Mouse (Mus musculus) v-Abl transformed pro-B cells (cell line): ENCODE data around the gene Hoxb2.

ENCODE experiments used
- in situ Hi-C, 2 experiments: fragments of 400-800 bp; cut with MboI; formaldehyde crosslinking; loops; one replicate each; pipeline ENCODE4 v1.15.1; 2025; ENCODE audit not compliant: unreplicated experiment in 2 of 2

Gene Hoxb2

GRCm38 (mm10) chr11:96349491-96350340 is 609 bp upstream of the Hoxb2 start:
- in situ Hi-C loops = no loop called here

GRCm38 (mm10) chr11:96350791-96351190 is 466 bp downstream of the Hoxb2 start:
- in situ Hi-C loops = no loop called here

- in situ Hi-C loops = no loop called here
Measured at GRCm38 (mm10) chr11:96351312-96351711, 987 bp downstream of the Hoxb2 start.

GRCm38 (mm10) chr11:96351831-96352230 is 1.5 kb downstream of the Hoxb2 start:
- in situ Hi-C loops = no loop called here

DNA sequence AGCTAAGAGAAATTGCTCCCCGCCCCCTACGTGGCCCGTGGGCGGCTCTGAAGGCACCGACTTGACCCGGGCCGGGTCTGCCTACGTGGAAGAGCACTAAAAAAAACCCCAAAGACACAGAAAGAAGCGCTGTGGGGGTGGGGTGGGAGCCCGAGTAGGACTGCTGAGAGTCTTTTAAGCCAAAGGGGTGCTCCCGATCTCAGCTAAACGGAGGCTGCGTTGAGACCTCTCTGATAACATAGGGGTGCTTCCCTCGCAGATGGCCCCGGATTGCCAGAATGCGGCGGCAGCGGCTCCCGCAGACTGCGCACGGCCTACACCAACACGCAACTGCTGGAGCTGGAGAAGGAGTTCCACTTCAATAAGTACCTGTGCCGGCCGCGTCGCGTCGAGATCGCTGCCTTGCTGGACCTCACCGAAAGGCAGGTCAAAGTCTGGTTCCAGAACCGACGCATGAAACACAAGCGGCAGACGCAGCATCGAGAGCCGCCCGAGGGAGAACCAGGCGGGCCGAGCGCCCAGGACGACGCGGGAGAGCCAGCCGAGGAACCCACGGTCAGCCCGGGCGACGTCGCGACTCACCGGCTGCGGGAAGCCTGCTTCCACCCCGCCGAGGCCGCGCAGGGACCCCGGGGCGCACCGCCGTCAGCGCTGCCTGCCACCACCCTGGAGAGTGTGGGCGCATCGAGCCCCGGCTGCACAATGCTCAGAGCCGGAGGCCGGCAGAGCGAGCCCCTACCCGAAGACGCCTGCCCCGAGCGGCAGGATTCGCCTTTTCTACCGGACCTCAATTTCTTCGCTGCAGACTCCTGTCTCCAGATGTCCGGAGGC is 2.6 kb downstream of the Hoxb2 start:
- in situ Hi-C loops = no loop called here

- in situ Hi-C loops = no loop called here
Measured at GRCm38 (mm10) chr11:96353522-96353841, 3.2 kb downstream of the Hoxb2 start.

DNA sequence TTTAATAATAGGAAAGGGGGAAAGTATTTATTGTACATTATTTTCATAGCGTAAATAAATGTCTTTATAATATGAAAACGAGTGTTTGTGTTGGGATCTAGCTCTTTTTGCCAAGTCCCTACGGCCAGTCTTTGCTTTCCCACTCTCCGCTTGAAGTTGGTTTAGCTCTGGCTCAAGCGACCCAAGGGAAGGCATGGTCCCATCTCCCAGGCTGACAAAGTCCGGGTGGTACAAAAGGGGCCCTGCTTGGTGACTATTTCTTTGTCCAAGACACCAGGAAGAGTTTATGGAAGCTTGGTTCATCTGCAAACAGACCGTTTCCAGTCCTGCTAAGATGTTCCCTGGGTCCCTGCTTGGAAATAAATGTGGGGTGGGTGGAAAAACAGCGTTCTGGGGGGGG is 3.6 kb downstream of the Hoxb2 start:
- in situ Hi-C loops = no loop called here

- in situ Hi-C loops = no loop called here
Measured at GRCm38 (mm10) chr11:96354376-96354775, 4.1 kb downstream of the Hoxb2 start.

DNA sequence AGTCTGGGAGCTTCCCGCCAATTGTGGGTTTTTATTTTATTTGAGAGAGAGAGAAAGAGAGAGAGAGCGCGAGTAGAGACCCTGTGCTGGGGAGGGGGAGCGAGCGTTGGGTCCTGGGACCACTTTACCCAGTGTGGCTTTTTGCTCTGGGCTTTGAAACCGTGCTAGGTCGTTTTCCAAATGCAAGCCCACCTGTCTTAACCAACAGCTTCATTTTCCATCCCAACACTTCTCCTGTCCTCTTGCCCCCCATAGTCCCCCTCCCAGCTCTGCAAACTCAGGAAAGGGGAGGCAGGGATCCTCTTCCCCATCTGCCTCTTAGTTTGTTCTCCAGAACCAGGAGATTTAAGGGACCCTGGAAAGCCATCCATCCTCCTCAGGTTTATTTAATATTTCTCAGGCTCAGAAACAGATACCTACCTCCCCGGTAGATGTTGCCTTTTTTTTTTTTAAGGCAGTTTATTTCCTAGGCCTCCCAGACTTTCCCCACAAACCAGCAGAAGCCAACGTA is 4.5 kb downstream of the Hoxb2 start:
- in situ Hi-C loops = no loop called here

DNA sequence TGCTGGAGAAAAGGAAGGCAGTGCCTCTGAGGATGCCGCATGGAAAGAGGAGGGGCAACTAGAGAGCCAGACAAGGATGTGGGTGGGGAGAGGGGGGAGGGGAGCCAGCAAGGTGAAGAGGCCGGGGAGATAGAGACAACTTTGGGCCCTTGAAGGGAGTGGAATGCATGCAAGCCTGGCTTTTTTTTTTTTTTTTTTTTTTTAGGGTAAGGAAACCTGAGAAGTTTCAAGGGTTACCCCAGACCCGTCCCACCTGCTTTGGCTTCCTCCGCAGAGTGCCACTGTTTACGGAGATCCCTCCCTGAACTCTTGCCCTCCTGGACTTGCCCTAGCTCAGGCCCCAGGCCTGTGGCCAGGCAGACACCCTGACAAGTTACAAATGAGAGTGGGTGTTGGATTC is 13.5 kb downstream of the Hoxb2 start:
- in situ Hi-C loops = no loop called here

GRCm38 (mm10) chr11:96365441-96366091 is 15.2 kb downstream of the Hoxb2 start, which contains the start of gene Hoxb1:
Gene Hoxb1, plus strand, starts transcription at chr11:96365752.
- in situ Hi-C loops = no loop called here

DNA sequence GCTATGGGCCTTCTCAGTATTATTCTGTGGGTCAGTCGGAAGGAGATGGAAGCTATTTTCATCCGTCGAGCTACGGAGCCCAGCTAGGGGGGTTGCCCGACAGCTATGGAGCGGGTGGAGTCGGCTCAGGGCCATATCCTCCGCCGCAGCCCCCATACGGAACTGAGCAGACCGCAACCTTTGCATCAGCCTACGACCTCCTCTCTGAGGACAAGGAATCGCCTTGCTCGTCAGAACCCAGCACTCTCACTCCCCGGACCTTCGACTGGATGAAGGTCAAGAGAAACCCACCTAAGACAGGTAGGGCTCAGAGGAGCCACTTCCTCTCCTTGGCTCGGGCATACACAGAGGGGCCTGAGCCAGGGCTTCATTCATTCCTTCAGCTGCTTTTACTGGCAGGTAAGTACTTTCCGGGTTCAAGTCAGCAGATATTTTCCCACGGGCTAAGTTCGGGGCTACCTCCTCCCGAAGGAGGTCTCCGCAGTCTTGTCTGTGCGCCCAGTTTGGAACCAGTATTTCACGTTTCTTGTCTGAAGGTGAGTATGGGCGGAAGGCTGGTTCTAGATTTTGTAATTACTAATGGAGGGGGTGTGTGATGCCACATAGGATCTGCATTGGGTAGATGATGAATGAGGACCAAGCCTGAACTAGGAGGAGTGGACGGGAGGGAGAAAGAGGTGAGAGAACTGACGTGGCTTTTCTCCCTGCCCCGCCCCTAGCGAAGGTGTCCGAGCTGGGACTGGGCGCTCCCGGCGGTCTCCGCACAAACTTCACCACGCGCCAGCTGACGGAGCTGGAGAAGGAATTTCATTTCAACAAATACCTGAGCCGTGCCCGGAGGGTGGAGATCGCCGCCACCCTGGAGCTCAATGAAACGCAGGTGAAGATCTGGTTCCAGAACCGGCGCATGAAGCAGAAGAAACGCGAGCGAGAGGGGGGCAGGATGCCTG is 16.0 kb downstream of the Hoxb2 start:
- in situ Hi-C loops = no loop called here

GRCm38 (mm10) chr11:96367141-96367540 is 16.8 kb downstream of the Hoxb2 start:
- in situ Hi-C loops = no loop called here

DNA sequence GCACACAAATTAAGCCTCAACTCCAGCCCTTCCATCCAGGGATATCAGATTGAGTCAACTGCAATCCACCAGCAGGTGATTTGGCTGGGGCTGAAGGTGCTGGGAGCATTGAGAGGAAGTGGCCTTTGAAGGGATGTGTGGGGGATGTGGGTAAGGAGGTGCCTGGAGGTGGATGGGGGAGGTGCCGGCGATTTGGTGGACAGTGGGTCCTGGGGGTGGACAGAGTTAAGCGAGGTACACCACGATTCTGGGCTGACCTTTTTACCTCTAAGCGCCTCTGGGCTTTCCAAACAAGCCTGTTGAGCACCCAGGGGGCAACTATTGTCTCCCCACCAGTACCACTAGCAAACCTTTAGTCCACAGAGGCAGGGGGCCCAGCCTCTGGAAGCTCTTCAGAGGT is 18.4 kb downstream of the Hoxb2 start:
- in situ Hi-C loops = no loop called here

DNA sequence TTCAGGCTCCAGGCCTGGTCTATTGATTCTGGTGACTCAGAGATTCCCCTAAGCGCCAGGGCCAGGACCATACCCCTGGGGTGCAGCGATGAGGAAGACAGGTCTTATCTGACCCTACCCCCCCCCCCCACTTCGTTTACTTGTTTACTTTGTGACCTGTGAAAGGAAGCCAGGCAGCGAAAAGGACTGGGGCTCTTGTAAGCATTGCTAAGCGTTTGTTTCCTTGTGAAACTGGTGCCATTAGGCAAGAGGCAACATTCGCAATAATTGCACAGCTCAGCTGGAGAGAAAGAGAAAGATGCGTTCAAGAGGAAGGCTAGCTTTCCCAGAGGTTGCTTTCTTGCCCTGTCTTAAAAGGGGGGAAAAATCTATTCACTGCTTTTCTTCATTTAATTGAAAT is 18.8 kb downstream of the Hoxb2 start:
- in situ Hi-C loops = no loop called here

DNA sequence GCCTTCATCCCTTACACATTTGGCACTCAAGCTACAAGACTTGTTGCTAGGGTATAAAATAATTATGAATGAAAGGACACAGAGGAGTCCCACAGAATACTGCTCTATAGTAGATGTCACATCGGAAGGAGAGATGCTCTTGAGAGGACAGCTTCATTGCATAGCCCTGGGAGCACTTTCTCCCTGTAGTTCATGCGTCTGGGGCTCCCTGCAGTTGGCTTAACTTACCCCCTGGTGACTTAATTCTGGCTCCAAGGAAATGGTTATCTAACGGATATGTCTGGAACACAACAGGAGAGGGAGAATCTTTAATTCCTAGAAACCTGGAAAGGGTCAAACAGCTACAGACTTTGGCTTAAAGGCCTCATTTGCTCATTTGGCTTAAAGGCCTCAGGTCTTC is 21.4 kb downstream of the Hoxb2 start:
- in situ Hi-C loops = no loop called here

DNA sequence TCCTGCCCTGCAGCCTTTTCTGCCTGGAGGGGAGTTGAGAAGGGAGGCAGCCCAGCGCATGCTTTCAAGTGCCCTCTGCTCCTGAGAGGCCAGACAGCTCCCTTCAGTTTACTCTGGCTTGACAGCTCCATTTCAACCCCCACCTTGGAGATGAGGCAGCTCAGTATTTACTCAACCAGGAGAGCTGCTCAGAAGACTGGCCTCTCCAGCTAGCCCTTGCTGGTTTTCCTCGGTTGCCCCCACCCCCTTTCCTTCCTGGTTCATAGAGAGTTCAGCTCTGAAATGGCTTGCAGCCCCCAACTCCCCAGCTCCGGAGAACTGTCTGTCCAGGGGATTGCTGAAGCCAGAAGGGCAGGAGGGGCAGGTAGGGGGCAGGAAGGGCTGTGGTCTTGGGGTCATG is 22.2 kb downstream of the Hoxb2 start:
- in situ Hi-C loops = no loop called here

GRCm38 (mm10) chr11:96374810-96375209 is 24.5 kb downstream of the Hoxb2 start:
- in situ Hi-C loops = no loop called here

GRCm38 (mm10) chr11:96383381-96383780 is 33.1 kb downstream of the Hoxb2 start:
- in situ Hi-C loops = no loop called here

- in situ Hi-C loops = no loop called here
Measured at GRCm38 (mm10) chr11:96387635-96388034, 37.3 kb downstream of the Hoxb2 start.
